Mouse (Mus musculus) forebrain, postnatal 0 days (tissue): ENCODE measurements around the gene Arhgef12. TPM values are rescaled to one million over a fixed set of nuclear protein-coding genes. Genes with fewer than 3 reads are reported as not detected.
A peak's percentile ranks its signal among the peaks of the same experiment; 100 is the strongest.

Experiments
- ATAC-seq: fragments of 200-750 bp; cut with Nextera tagmentation; 2 replicates; pipeline ENCODE4 v1.8.0; 2017; ENCODE audit warnings: mild to moderate bottlenecking, moderate library complexity
- DNase-seq: peaks from one replicate; pipeline ENCODE4 v3.0.0-alpha.2; 2015
- H3K27ac ChIP-seq: fragments of 300-500 bp; sonication (generic); 2 replicates; pipeline ENCODE4 v1.5.1; 2014; ENCODE audit warnings: low read depth, mild to moderate bottlenecking, antibody characterized with exemption, low read length, moderate library complexity, mixed read lengths
- H3K27me3 ChIP-seq: fragments of 300-500 bp; sonication (generic); 2 replicates; pipeline ENCODE4 v1.6.1; 2014; ENCODE audit warnings: mild to moderate bottlenecking, low read length, mixed read lengths; ENCODE audit not compliant: insufficient read depth
- H3K36me3 ChIP-seq: fragments of 300-500 bp; sonication (generic); 2 replicates; pipeline ENCODE4 v1.6.1; 2014; ENCODE audit warnings: mild to moderate bottlenecking, moderate library complexity; ENCODE audit not compliant: insufficient read depth
- H3K4me1 ChIP-seq: fragments of 300-500 bp; sonication (generic); 2 replicates; pipeline ENCODE4 v1.6.1; 2014; ENCODE audit warnings: antibody characterized with exemption; ENCODE audit not compliant: insufficient read depth
- H3K4me2 ChIP-seq: fragments of 300-500 bp; sonication (generic); 2 replicates; pipeline ENCODE4 v1.6.1; 2014; ENCODE audit warnings: low read depth, mild to moderate bottlenecking, moderate library complexity
- H3K4me3 ChIP-seq: fragments of 300-500 bp; sonication (generic); 2 replicates; pipeline ENCODE4 v1.5.1; 2014; ENCODE audit warnings: low read depth, low read length, mixed read lengths
- H3K9ac ChIP-seq: fragments of 300-500 bp; sonication (generic); 2 replicates; pipeline ENCODE4 v1.6.1; 2014; ENCODE audit warnings: mild to moderate bottlenecking
- H3K9me3 ChIP-seq: fragments of 300-500 bp; sonication (generic); 2 replicates; pipeline ENCODE4 v1.6.1; 2016; ENCODE audit warnings: low read length
- CTCF ChIP-seq: sonication (generic); IDR thresholded peaks from 2 replicates; pipeline ENCODE4 v1.5.1; 2016; ENCODE audit warnings: antibody characterized with exemption, control low read depth, low read depth
- WGBS: fragments of 180-500 bp; shearing (Covaris S2); extraction: QIAGEN DNeasy Blood & Tissue Kit; methylation state at CpG from one replicate; pipeline ENCODE4 v1.1.7; 2014; 5-methylcytosine and 5-hydroxymethylcytosine counted together
- polyA plus RNA-seq: library from polyadenylated mRNA; unstranded; fragments of >200 nt; fragmentation: Nextera tagmentation; extraction: Ambion mirVana; gene quantifications from 2 replicates; pipeline ENCODE4 v1.2.1, GENCODE M21; 2015
- total RNA-seq: library from RNA; depleted of rRNA; stranded (reverse); fragments of >200 nt; gene quantifications from 2 replicates; pipeline ENCODE4 v1.2.3, GENCODE M21; 2014

The Arhgef12 gene
- total and polyA plus RNA-seq, 2 experiments from 2014 or later: 12.2 to 98.7 TPM

GRCm38 (mm10) chr9:43035208-43035607 lies 71.8 kb downstream of the Arhgef12 start:
- H3K36me3 ChIP-seq: peaks cover 7% of the 10 kb centered on the region; the same call in 1 of the 2 replicates
- no peak overlapping the region for H3K4me3 ChIP-seq
- no peak overlapping the region for H3K27ac ChIP-seq
- DNase-seq (no peak), ATAC-seq (no peak)
- no peak overlapping the region for H3K9ac ChIP-seq
- no peaks in the 10 kb centered on the region for H3K4me1 ChIP-seq
- no peaks in the 10 kb centered on the region for H3K27me3 ChIP-seq
- WGBS: 34% methylated on average over 4 of the region's 4 CpGs
- H3K9me3 ChIP-seq: no peaks in the 10 kb centered on the region
- no peak overlapping the region for H3K4me2 ChIP-seq
- TF ChIP-seq CTCF: no peak

- Histone ChIP-seq H3K27me3 (no peaks in the 10 kb centered on the region), H3K9ac (no peak overlapping the region), H3K4me2 (no peak overlapping the region), H3K36me3 (peaks cover 6% of the 10 kb centered on the region; the same call in 1 of the 2 replicates), H3K27ac (no peak overlapping the region), H3K9me3 (no peaks in the 10 kb centered on the region), H3K4me1 (no peaks in the 10 kb centered on the region), H3K4me3 (no peak overlapping the region)
- no peak for ATAC-seq
- no peak for TF ChIP-seq CTCF
- no peak for DNase-seq
Observed at GRCm38 (mm10) chr9:43034273-43034672, 72.8 kb downstream of the Arhgef12 start.

- Histone ChIP-seq H3K4me1 (no peaks in the 10 kb centered on the region), H3K4me3 (no peak overlapping the region), H3K27ac (no peak overlapping the region), H3K36me3 (peaks cover 9% of the 10 kb centered on the region; the same call in 1 of the 2 replicates), H3K9me3 (no peaks in the 10 kb centered on the region), H3K9ac (no peak overlapping the region), H3K4me2 (no peak overlapping the region), H3K27me3 (no peaks in the 10 kb centered on the region)
- WGBS: 82% methylated on average over 5 of the region's 5 CpGs
- DNase-seq: no peak
- ATAC-seq: no peak
- TF ChIP-seq CTCF: no peak
Observed at GRCm38 (mm10) chr9:43027757-43028156, 79.3 kb downstream of the Arhgef12 start.

GRCm38 (mm10) chr9:43021515-43022251 lies 85.4 kb downstream of the Arhgef12 start:
- H3K36me3 ChIP-seq: peaks cover 29% of the 10 kb centered on the region

GRCm38 (mm10) chr9:43019656-43020055 lies 87.4 kb downstream of the Arhgef12 start:
- Histone ChIP-seq H3K9me3 (no peaks in the 10 kb centered on the region), H3K4me3 (no peak overlapping the region), H3K4me2 (no peak overlapping the region), H3K27me3 (no peaks in the 10 kb centered on the region), H3K36me3 (peaks cover 36% of the 10 kb centered on the region), H3K4me1 (no peaks in the 10 kb centered on the region), H3K9ac (no peak overlapping the region), H3K27ac (no peak overlapping the region)
- ATAC-seq (no peak), DNase-seq (no peak)
- no peak for TF ChIP-seq CTCF
- WGBS: 94% methylated on average over 9 of the region's 9 CpGs

More at GRCm38 (mm10) chr9:43021515-43022251, 85.4 kb downstream of the Arhgef12 start:
- Histone ChIP-seq H3K9ac (no peak overlapping the region), H3K9me3 (no peaks in the 10 kb centered on the region), H3K27me3 (no peaks in the 10 kb centered on the region), H3K27ac (no peak overlapping the region), H3K4me3 (no peak overlapping the region), H3K4me2 (no peak overlapping the region), H3K4me1 (no peaks in the 10 kb centered on the region)
- ATAC-seq: no peak
- no peak for TF ChIP-seq CTCF
- no peak for DNase-seq
- 80% methylated on average over 5 of the region's 5 CpGs for WGBS

- Histone ChIP-seq H3K4me3 (no peak overlapping the region), H3K27ac (no peak overlapping the region), H3K9ac (no peak overlapping the region), H3K36me3 (peaks cover 46% of the 10 kb centered on the region), H3K4me1 (no peaks in the 10 kb centered on the region), H3K27me3 (no peaks in the 10 kb centered on the region), H3K9me3 (no peaks in the 10 kb centered on the region), H3K4me2 (no peak overlapping the region)
- WGBS: 90% methylated on average over 5 of the region's 5 CpGs
- DNase-seq: no peak
- ATAC-seq: no peak
- TF ChIP-seq CTCF: peak; percentile 45
Observed at GRCm38 (mm10) chr9:43015786-43016185, 91.3 kb downstream of the Arhgef12 start.

- Histone ChIP-seq H3K9me3 (no peaks in the 10 kb centered on the region), H3K4me2 (no peak overlapping the region), H3K27me3 (no peaks in the 10 kb centered on the region), H3K9ac (no peak overlapping the region), H3K4me3 (no peak overlapping the region), H3K36me3 (peaks cover 43% of the 10 kb centered on the region), H3K27ac (no peak overlapping the region), H3K4me1 (no peaks in the 10 kb centered on the region)
- no peak for TF ChIP-seq CTCF
- WGBS: 91% methylated on average over 2 of the region's 2 CpGs
- ATAC-seq (no peak), DNase-seq (no peak)
Observed at GRCm38 (mm10) chr9:43015366-43015765, 91.7 kb downstream of the Arhgef12 start.
